Mouse (Mus musculus) liver, embryonic 14.5 days (tissue): ENCODE measurements around the gene Traf3ip2. TPM values are rescaled to one million over a fixed set of nuclear protein-coding genes. Genes with fewer than 3 reads are reported as not detected.

Experiments
- ATAC-seq: fragments of 200-750 bp; cut with Nextera tagmentation; 2 replicates; pipeline ENCODE4 v1.8.0; 2017; ENCODE audit warnings: moderate number of reproducible peaks, mild to moderate bottlenecking, moderate library complexity; ENCODE audit not compliant: insufficient read depth
- DNase-seq, 3 experiments: peaks; one replicate each; pipeline ENCODE4 v3.0.0-alpha.2; 2012 to 2013; ENCODE audit warnings: low read depth in 3 of 3, low spot score in 3 of 3
- H3K27ac ChIP-seq: fragments of 300-500 bp; sonication (generic); 2 replicates; pipeline ENCODE4 v1.5.1; 2014; ENCODE audit warnings: moderate library complexity, mild to moderate bottlenecking, control low read depth, inconsistent platforms
- H3K27me3 ChIP-seq: fragments of 300-500 bp; sonication (generic); 2 replicates; pipeline ENCODE4 v1.6.1; 2014; ENCODE audit warnings: mild to moderate bottlenecking, low read length, moderate library complexity; ENCODE audit not compliant: control insufficient read depth, insufficient read depth
- H3K36me3 ChIP-seq: fragments of 300-500 bp; sonication (generic); replicated peaks from 2 replicates; pipeline ENCODE4 v1.6.1; 2014; ENCODE audit warnings: low read depth; ENCODE audit not compliant: control insufficient read depth, insufficient read depth
- H3K4me1 ChIP-seq, 2 experiments: fragments of 200-500 bp in 1 of 2; fragments of 300-500 bp in 1 of 2; sonication (generic) in 1 of 2; replicated peaks; 2 replicates each; pipeline ENCODE4 v1.6.1; 2012 to 2014; ENCODE audit warnings: antibody characterized with exemption in 1 of 2, inconsistent platforms in 1 of 2, low read length in 1 of 2; ENCODE audit not compliant: control insufficient read depth in 2 of 2, insufficient read depth in 2 of 2
- H3K4me2 ChIP-seq: fragments of 300-500 bp; sonication (generic); 2 replicates; pipeline ENCODE4 v1.6.1; 2014; ENCODE audit warnings: low read depth, mild to moderate bottlenecking, control low read depth, moderate library complexity
- H3K4me3 ChIP-seq, 2 experiments: fragments of 200-500 bp in 1 of 2; fragments of 300-500 bp in 1 of 2; sonication (generic) in 1 of 2; 2 replicates each; pipeline ENCODE4 v1.5.1; 2012 to 2014; ENCODE audit warnings: low read depth in 2 of 2, low read length in 2 of 2, mild to moderate bottlenecking in 2 of 2, control low read depth in 1 of 2, inconsistent platforms in 1 of 2, moderate library complexity in 1 of 2; ENCODE audit not compliant: insufficient read depth in 1 of 2
- H3K9ac ChIP-seq: fragments of 300-500 bp; sonication (generic); replicated peaks from 2 replicates; pipeline ENCODE4 v1.6.1; 2014; ENCODE audit warnings: mild to moderate bottlenecking, control low read depth, moderate library complexity
- H3K9me3 ChIP-seq: fragments of 300-500 bp; sonication (generic); 2 replicates; pipeline ENCODE4 v1.6.1; 2016; ENCODE audit warnings: low read length, mixed read lengths; ENCODE audit not compliant: control insufficient read depth
- CTCF ChIP-seq: IDR thresholded peaks from 2 replicates; pipeline ENCODE4 v1.5.1; 2016; ENCODE audit warnings: antibody characterized with exemption, low read depth, control low read depth
- EP300 ChIP-seq: IDR thresholded peaks from 2 replicates; pipeline ENCODE4 v1.6.1; 2016; ENCODE audit warnings: antibody characterized with exemption, low read depth
- WGBS: fragments of 180-500 bp; shearing (Covaris S2); extraction: QIAGEN DNeasy Blood & Tissue Kit; methylation state at CpG from one replicate; pipeline ENCODE4 v1.1.7; 2014; ENCODE audit not compliant: insufficient replicate concordance; 5-methylcytosine and 5-hydroxymethylcytosine counted together
- polyA plus RNA-seq, 2 experiments: library from polyadenylated mRNA; depleted of rRNA in 1 of 2; stranded (reverse) in 1 of 2; unstranded in 1 of 2; fragments of >200 nt; fragmentation: Nextera tagmentation in 1 of 2; extraction: Ambion mirVana in 1 of 2; gene quantifications; 2 replicates each; pipeline versions ENCODE4 v1.2.1 to v1.2.3; 2012 to 2014

The Traf3ip2 gene
- polyA plus RNA-seq, 2 experiments = 1.2 to 1.3 TPM

- no peak overlapping the region for H3K4me2 ChIP-seq
- DNase-seq (no peak), ATAC-seq (no peak)
- H3K27ac ChIP-seq = no peak overlapping the region
- TF ChIP-seq CTCF (no peak), EP300 (no peak)
- H3K9me3 ChIP-seq = no peaks in the 10 kb centered on the region
- H3K36me3 ChIP-seq = no peaks in the 10 kb centered on the region
- H3K4me3 ChIP-seq = no peak overlapping the region
- no peaks in the 10 kb centered on the region for H3K27me3 ChIP-seq
- H3K9ac ChIP-seq = no peak overlapping the region
- no peaks in the 10 kb centered on the region for H3K4me1 ChIP-seq
- WGBS = 47% methylated on average over 3 of the region's 3 CpGs
Observed at GRCm38 (mm10) chr10:39638862-39639261, 26.1 kb downstream of the Traf3ip2 start.

- TF ChIP-seq EP300 (no peak), CTCF (no peak)
- Histone ChIP-seq H3K36me3 (no peaks in the 10 kb centered on the region), H3K9me3 (no peaks in the 10 kb centered on the region), H3K4me2 (no peak overlapping the region), H3K9ac (no peak overlapping the region), H3K4me1 (no peaks in the 10 kb centered on the region), H3K27ac (no peak overlapping the region), H3K4me3 (no peak overlapping the region), H3K27me3 (no peaks in the 10 kb centered on the region)
- DNase-seq (no peak), ATAC-seq (no peak)
- 65% methylated on average over 5 of the region's 5 CpGs for WGBS
Observed at GRCm38 (mm10) chr10:39639783-39640182, 27.0 kb downstream of the Traf3ip2 start.

GRCm38 (mm10) chr10:39640817-39641226 lies 28.1 kb downstream of the Traf3ip2 start:
- Histone ChIP-seq H3K27ac (no peak overlapping the region), H3K4me3 (no peak overlapping the region), H3K27me3 (no peaks in the 10 kb centered on the region), H3K4me1 (no peaks in the 10 kb centered on the region), H3K9ac (no peak overlapping the region), H3K36me3 (no peaks in the 10 kb centered on the region), H3K4me2 (no peak overlapping the region), H3K9me3 (no peaks in the 10 kb centered on the region)
- 46% methylated on average over 4 of the region's 4 CpGs for WGBS
- no peak for ATAC-seq
- no peak for DNase-seq
- TF ChIP-seq CTCF = no peak
- TF ChIP-seq EP300 = no peak

GRCm38 (mm10) chr10:39645789-39646628 lies 33.3 kb downstream of the Traf3ip2 start:
- Histone ChIP-seq H3K27me3 (no peaks in the 10 kb centered on the region), H3K36me3 (no peaks in the 10 kb centered on the region), H3K4me1 (peaks cover 0 to 18% of the 10 kb centered on the region in 2 experiments; a peak in 3 of 4 replicates), H3K27ac (no peak overlapping the region), H3K4me2 (no peak overlapping the region), H3K4me3 (no peak overlapping the region), H3K9me3 (no peaks in the 10 kb centered on the region), H3K9ac (no peak overlapping the region)
- 35% methylated on average over 6 of the region's 6 CpGs for WGBS
- no peak for TF ChIP-seq CTCF
- no peak for TF ChIP-seq EP300
- DNase-seq (no peak), ATAC-seq (no peak)

GRCm38 (mm10) chr10:39646629-39647019 lies 33.9 kb downstream of the Traf3ip2 start:
- TF ChIP-seq EP300 = no peak
- TF ChIP-seq CTCF = no peak
- Histone ChIP-seq H3K36me3 (no peaks in the 10 kb centered on the region), H3K9ac (no peak overlapping the region), H3K4me1 (peaks cover 0 to 20% of the 10 kb centered on the region in 2 experiments; a peak in 3 of 4 replicates), H3K27ac (no peak overlapping the region), H3K4me3 (no peak overlapping the region), H3K27me3 (no peaks in the 10 kb centered on the region), H3K9me3 (no peaks in the 10 kb centered on the region), H3K4me2 (no peak overlapping the region)
- ATAC-seq (no peak), DNase-seq (no peak)
- 33% methylated on average over 14 of the region's 14 CpGs for WGBS
